Mouse (Mus musculus) large intestine, adult 2 months (tissue): ENCODE data around the gene Kank3. TPM values are rescaled to one million over a fixed set of nuclear protein-coding genes. Genes with fewer than 3 reads are reported as not detected.
A peak's percentile ranks its signal among the peaks of the same experiment; 100 is the strongest.

ENCODE experiments used
- DNase-seq: peaks from one replicate; pipeline ENCODE4 v3.0.0-alpha.2; 2012; ENCODE audit warnings: low read depth, low spot score
- WGBS: fragments of 180-500 bp; shearing (Covaris S2); methylation state at CpG from one replicate; pipeline ENCODE4 v1.1.7; 2018; 5-methylcytosine and 5-hydroxymethylcytosine counted together
- polyA plus RNA-seq: library from polyadenylated mRNA; depleted of rRNA; stranded (reverse); fragments of >200 nt; gene quantifications from 2 replicates; pipeline ENCODE4 v1.2.3, GENCODE M21; 2012; rRNA removed

The Kank3 gene
- polyA plus RNA-seq, 1 experiment, result 22.0 TPM

DNA sequence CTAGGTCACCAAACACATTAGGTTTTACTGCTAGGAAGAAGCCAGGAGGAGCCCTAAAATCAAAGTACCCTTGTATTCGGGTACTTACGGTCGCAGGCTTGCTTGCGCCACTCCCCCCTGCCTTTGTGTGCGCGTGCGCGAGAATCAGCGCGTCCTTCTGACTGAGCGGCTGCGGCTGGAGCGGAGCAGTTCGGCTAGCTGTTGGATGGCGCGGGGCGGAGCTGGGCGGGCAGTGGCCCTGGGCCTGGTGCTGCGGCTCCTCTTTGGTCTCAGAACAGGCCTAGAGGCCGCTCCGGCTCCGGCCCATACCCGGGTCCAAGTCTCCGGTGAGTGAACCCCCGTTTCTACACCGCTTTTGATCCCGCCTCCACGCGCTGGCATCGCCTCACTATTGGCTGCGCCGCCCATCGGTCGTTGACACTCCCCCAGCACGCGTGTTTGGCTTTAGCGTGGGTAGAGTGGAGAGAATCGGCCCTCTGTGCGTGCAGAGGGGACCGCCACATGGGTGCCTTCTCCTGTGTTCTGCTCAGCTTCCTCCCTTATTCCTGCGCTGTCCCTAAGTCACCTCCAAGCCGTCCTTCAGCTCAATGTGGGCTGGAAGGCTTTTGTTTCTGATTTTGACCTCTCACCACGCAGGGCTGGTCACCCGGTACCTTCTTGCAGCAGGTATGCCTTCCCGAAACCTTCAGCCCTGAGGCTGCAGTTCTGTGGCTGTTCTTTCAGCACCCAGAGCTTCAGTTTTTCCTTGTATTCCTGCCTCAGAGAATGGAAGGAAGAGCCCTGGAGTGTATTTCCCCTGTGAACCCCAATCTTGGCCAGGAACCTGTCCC lies 32.9 kb downstream of the Kank3 start, which contains the start of gene Cd320:
TSS of gene Cd320 (plus strand) at position 126 of the 830 bp plus-strand sequence.
- WGBS, result under 1% methylated on average over 45 of the region's 45 CpGs
- DNase-seq, result peak; percentile 83

DNA sequence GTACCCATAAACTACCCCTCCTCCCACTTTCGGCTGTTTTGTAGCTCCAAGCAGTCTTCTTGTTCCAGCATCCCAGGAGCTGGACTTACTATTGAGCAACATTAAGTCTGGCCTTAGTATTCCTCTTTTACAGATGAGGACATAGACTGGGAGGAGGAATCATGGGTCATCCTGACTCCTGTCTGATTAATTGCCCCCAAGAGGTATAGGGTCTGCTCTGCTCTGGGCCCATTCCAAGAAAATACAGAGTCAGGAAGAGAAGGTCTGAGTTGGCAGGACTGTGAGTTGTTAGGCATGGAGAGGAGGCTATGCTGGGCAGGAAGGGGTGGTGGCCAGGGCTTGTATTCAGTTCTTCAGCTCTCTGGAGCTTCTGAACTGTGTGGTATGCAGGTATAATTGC lies 33.9 kb downstream of the Kank3 start:
- WGBS, result 26% methylated on average over 1 of the region's 1 CpGs
- no peak for DNase-seq

DNA sequence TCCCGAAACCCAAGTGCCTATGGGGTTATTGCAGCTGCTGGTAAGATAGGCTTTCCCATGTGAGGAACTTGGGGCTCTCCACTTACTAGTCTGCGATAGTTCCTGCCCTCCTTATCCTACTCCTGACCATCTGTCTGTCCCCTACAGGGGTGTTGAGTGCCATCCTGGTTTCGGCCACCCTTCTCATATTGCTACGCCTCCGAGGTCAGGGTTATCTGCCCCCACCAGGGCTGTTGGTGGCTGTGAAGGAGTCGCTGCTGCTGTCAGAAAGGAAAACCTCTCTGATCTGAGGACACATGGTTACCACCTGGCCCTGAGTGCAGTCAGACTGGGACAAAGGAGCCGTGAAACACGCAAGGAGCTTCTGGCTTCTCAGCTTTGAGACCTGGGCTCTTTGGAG lies 37.8 kb downstream of the Kank3 start:
- 93% methylated on average over 8 of the region's 8 CpGs for WGBS
- DNase-seq, result no peak

DNA sequence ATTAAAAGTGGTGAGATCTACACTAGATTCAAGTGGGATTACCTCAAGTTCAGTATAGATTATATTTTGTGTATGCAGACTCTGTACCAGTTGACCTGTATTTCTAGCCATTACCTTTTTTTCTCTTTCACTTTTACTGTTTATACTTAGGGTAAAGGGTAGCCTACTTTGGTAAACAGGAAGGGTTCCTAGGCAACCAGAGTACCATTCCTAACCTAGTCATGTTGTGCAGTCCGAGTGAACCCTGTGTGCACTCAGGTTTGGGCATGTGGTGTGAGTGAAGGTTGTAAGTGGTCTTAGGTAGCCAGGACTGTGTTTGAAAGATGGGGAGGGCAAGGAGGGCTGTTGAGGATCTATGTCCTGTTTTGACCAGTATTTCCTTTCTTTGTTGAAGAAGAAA lies 41.0 kb downstream of the Kank3 start:
- 9% methylated on average over 1 of the region's 1 CpGs for WGBS
- DNase-seq, result no peak

DNA sequence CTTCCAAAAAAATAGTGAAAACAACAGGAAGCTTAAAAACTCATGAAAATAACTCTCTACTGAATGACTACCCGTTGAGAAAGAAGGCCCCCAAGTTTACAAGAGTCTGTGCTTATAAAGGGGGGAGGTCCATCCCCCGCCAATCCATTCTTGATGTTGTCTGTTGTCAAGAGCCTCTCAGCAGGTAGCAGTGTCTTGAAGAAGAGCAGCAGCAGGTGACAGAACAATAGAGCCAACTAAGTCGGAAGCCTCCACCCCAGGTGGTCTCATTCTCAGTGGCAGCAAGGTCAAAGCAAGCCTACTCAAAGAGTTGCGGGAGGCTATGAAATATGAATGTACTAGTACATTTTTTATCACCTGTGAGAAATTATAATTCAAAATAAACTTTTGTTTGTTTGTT lies 47.5 kb downstream of the Kank3 start:
- 88% methylated on average over 4 of the region's 4 CpGs for WGBS
- no peak for DNase-seq

DNA sequence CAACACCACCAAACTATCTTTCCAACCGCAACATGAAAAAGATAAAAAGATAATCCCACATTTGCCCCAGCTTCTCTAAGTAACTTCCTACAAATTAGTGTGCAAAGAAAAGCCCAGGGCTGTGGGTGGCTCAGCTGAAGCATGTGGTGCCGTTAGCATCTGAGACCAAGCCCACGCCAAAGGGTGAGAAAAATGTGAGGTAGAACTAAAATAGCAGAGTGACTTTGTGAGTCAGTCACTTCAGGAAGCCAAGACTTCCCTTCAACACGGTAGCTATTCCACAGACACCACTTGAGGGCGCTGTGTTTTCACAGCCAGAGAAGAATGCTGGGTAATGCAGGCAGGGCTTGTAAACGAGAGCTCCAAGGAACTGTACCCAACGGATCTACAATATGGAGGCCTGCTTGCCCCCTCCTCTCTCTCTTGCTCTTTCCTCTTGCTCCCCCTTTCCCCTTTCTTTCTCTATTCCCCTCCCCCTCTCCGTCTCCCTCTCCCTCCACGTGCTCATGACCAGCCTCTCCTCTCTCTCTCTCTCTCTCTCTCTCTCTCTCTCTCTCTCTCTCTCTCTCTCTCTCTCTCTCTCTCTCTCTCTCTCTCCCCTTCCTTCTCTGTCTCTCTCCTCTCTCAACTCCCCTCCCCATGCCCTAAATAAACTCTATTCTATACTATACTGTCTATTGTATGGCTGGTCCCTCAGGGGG lies 55.2 kb downstream of the Kank3 start:
- DNase-seq, result no peak
- WGBS, result 30% methylated on average over 9 of the region's 9 CpGs

Other genes starting within 250 kb of the Kank3 start
- 31.2 and 31.4 TPM in 2 replicates for gene Zfp414, start 181.4 kb upstream of the Kank3 start, polyA plus RNA-seq
- 1.5 and 1.7 TPM in 2 replicates for gene Pram1, start 172.5 kb upstream of the Kank3 start, polyA plus RNA-seq
- gene Hnrnpm, start 123.7 kb upstream of the Kank3 start, polyA plus RNA-seq, result 49.2 and 52.1 TPM in 2 replicates
- 53.8 and 55.5 TPM in 2 replicates for gene March2, start 91.8 kb upstream of the Kank3 start, polyA plus RNA-seq
- gene Rab11b, start 50.0 kb upstream of the Kank3 start, polyA plus RNA-seq, result 268 and 292 TPM in 2 replicates
- gene Angptl4, start 28.7 kb upstream of the Kank3 start, polyA plus RNA-seq, result 21.9 and 75.2 TPM in 2 replicates
- gene Rps28, start 14.0 kb downstream of the Kank3 start, polyA plus RNA-seq, result 844 and 888 TPM in 2 replicates
- gene Ndufa7, start 14.1 kb downstream of the Kank3 start, polyA plus RNA-seq, result 365 and 370 TPM in 2 replicates
- gene Cd320, start 32.6 kb downstream of the Kank3 start, polyA plus RNA-seq, result 22.0 and 27.3 TPM in 2 replicates
- not detected in 2 replicates for gene Gm7029, start 63.3 kb downstream of the Kank3 start, polyA plus RNA-seq
- gene Kifc1, start 80.1 kb downstream of the Kank3 start, polyA plus RNA-seq, result 17.1 and 17.6 TPM in 2 replicates
- 0.67 TPM in 1 of 2 replicates, not detected in the other for gene Platr17, start 94.6 kb downstream of the Kank3 start, polyA plus RNA-seq
- 34.1 and 41.0 TPM in 2 replicates for gene Daxx, start 98.9 kb downstream of the Kank3 start, polyA plus RNA-seq
- gene Tapbp, start 105.4 kb downstream of the Kank3 start, polyA plus RNA-seq, result 203 and 264 TPM in 2 replicates
- 37.1 and 49.3 TPM in 2 replicates for gene Zbtb22, start 105.4 kb downstream of the Kank3 start, polyA plus RNA-seq
- 46.1 and 63.1 TPM in 2 replicates for gene Rgl2, start 119.0 kb downstream of the Kank3 start, polyA plus RNA-seq
- gene Pfdn6, start 129.8 kb downstream of the Kank3 start, polyA plus RNA-seq, result 28.6 and 35.4 TPM in 2 replicates
- gene Wdr46, start 130.1 kb downstream of the Kank3 start, polyA plus RNA-seq, result 19.1 and 23.6 TPM in 2 replicates
- gene B3galt4, start 141.0 kb downstream of the Kank3 start, polyA plus RNA-seq, result 15.6 and 19.8 TPM in 2 replicates
- 44.6 and 59.1 TPM in 2 replicates for gene Vps52, start 145.3 kb downstream of the Kank3 start, polyA plus RNA-seq
- 617 and 700 TPM in 2 replicates for gene Rps18, start 145.5 kb downstream of the Kank3 start, polyA plus RNA-seq
- gene H2-K1, start 189.8 kb downstream of the Kank3 start, polyA plus RNA-seq, result 5,020 and 5,402 TPM in 2 replicates
- 17.0 and 21.3 TPM in 2 replicates for gene Ring1, start 214.2 kb downstream of the Kank3 start, polyA plus RNA-seq
- gene H2-Ke6, start 217.5 kb downstream of the Kank3 start, polyA plus RNA-seq, result 43.2 and 48.6 TPM in 2 replicates
- 129 and 133 TPM in 2 replicates for gene Slc39a7, start 221.2 kb downstream of the Kank3 start, polyA plus RNA-seq
- gene Rxrb, start 221.3 kb downstream of the Kank3 start, polyA plus RNA-seq, result 41.6 and 49.9 TPM in 2 replicates
- 0.60 and 0.95 TPM in 2 replicates for gene Col11a2, start 228.9 kb downstream of the Kank3 start, polyA plus RNA-seq